Comparison of ENCODE assay signal across 36 mouse cellular contexts in genomic region chr15:78505541-78505940, GRCm38 (mm10). TPM values are rescaled to one million over a fixed set of nuclear protein-coding genes. Genes with fewer than 3 reads are reported as not detected.
"Had no signal": no experiment of that assay in that cellular context is flagged by ENCODE, and none has a peak within 500 bp of the region (broad histone marks: within the 10 kb centered on the region; RNA-seq: fewer than 3 reads in every experiment).

No protein-coding gene starts in this region.

- ATAC-seq: forebrain, embryonic 13.5 days; forebrain, embryonic 14.5 days; forebrain, embryonic 15.5 days; forebrain, embryonic 16.5 days; forebrain, postnatal 0 days had no signal

- DNase-seq: cerebellum, adult 2 months; cerebellum, adult 8-10 months; cerebellum, adult 9-10 months; cerebellum, adult 9-11 months; cerebellum, postnatal 10 days; cerebellum, postnatal 14 days; cerebellum, postnatal 25 days; cerebellum, postnatal 36 days; embryo, embryonic 11 days; forebrain, postnatal 0 days; gastrocnemius, adult 2 months; gastrocnemius, postnatal 10 days; gastrocnemius, postnatal 14 days; gastrocnemius, postnatal 25 days; gastrocnemius, postnatal 36 days; heart, adult 11 months; heart, adult 18-20 months; heart, adult 2 months had no signal

RNA-seq across cellular contexts. Expression of gene Il2rb, which starts 10.5 kb away (rescaled TPM):
- total RNA-seq: gastrocnemius, adult 18-20 months; gastrocnemius, adult 2 months; gastrocnemius, adult 8-10 months; gastrocnemius, postnatal 14 days; gastrocnemius, postnatal 25 days; gastrocnemius, postnatal 36 days; granulocyte monocyte progenitor cell, adult 5-6 weeks had no signal
- polyA plus RNA-seq: embryonic facial prominence, embryonic 10.5 days; forebrain, embryonic 10.5 days; forebrain, embryonic 11.5 days; forebrain, embryonic 12.5 days; forebrain, embryonic 13.5 days; forebrain, embryonic 14.5 days; forebrain, embryonic 15.5 days; forebrain, embryonic 16.5 days had no signal

RNA-seq across cellular contexts. Expression of gene C1qtnf6, which starts 25.7 kb away (rescaled TPM):
- polyA plus RNA-seq: erythroblast, embryonic 14.5 days had no signal

RNA-seq across cellular contexts. Expression of gene Tmprss6, which starts 37.1 kb away (rescaled TPM):
- total RNA-seq: common myeloid progenitor, adult 5-6 weeks; gastrocnemius, adult 2 months; gastrocnemius, postnatal 14 days; gastrocnemius, postnatal 25 days; gastrocnemius, postnatal 36 days; granulocyte monocyte progenitor cell, adult 5-6 weeks; heart, adult 18-20 months; heart, adult 2 months; heart, adult 8-10 months had no signal
- polyA plus RNA-seq: forebrain, embryonic 13.5 days; heart, adult 2 months had no signal

RNA-seq across cellular contexts. Expression of gene Sstr3, which starts 38.9 kb away (rescaled TPM):
- total RNA-seq: common myeloid progenitor, adult 5-6 weeks; gastrocnemius, adult 18-20 months; gastrocnemius, adult 8-10 months; gastrocnemius, postnatal 25 days; gastrocnemius, postnatal 36 days; granulocyte monocyte progenitor cell, adult 5-6 weeks; heart, adult 18-20 months; heart, adult 2 months; heart, adult 8-10 months had no signal
- polyA plus RNA-seq: embryonic facial prominence, embryonic 10.5 days; embryonic facial prominence, embryonic 11.5 days; embryonic facial prominence, embryonic 12.5 days; embryonic facial prominence, embryonic 13.5 days; embryonic facial prominence, embryonic 15.5 days; erythroblast, embryonic 14.5 days; forebrain, embryonic 11.5 days; heart, adult 2 months had no signal
